Mouse (Mus musculus) embryonic facial prominence, embryonic 15.5 days (tissue): Measurements from ENCODE around the gene Mobp. TPM values are rescaled to one million over a fixed set of nuclear protein-coding genes. Genes with fewer than 3 reads are reported as not detected.
"Not testable (repeated sequence)": the region's sequence is repeated elsewhere in the genome, so short reads cannot be mapped to it uniquely, and the experiment has no call there.

ENCODE experiments used
- ATAC-seq: fragments of 200-750 bp; cut with Nextera tagmentation; 2 replicates; pipeline ENCODE4 v1.8.0; 2017; ENCODE audit warnings: low read depth, moderate TSS enrichment; ENCODE audit not compliant: insufficient number of reproducible peaks, low FRiP score, low TSS enrichment
- H3K27ac ChIP-seq: fragments of 300-500 bp; sonication (generic); replicated peaks from 2 replicates; pipeline ENCODE4 v1.5.1; 2015; ENCODE audit warnings: mild to moderate bottlenecking, inconsistent platforms
- H3K27me3 ChIP-seq: fragments of 300-500 bp; sonication (generic); 2 replicates; pipeline ENCODE4 v1.6.1; 2015; ENCODE audit warnings: inconsistent platforms
- H3K36me3 ChIP-seq: fragments of 300-500 bp; sonication (generic); 2 replicates; pipeline ENCODE4 v1.6.1; 2015; ENCODE audit warnings: mild to moderate bottlenecking, inconsistent platforms
- H3K4me1 ChIP-seq: fragments of 300-500 bp; sonication (generic); 2 replicates; pipeline ENCODE4 v1.6.1; 2015; ENCODE audit warnings: inconsistent platforms
- H3K4me2 ChIP-seq: fragments of 300-500 bp; sonication (generic); replicated peaks from 2 replicates; pipeline ENCODE4 v1.6.1; 2015; ENCODE audit warnings: mild to moderate bottlenecking, inconsistent platforms
- H3K4me3 ChIP-seq: fragments of 300-500 bp; sonication (generic); replicated peaks from 2 replicates; pipeline ENCODE4 v1.5.1; 2015; ENCODE audit warnings: mild to moderate bottlenecking, inconsistent platforms
- H3K9ac ChIP-seq: fragments of 300-500 bp; sonication (generic); 2 replicates; pipeline ENCODE4 v1.6.1; 2015; ENCODE audit warnings: inconsistent platforms
- H3K9me3 ChIP-seq: fragments of 300-500 bp; sonication (generic); replicated peaks from 2 replicates; pipeline ENCODE4 v1.6.1; 2016; ENCODE audit warnings: inconsistent platforms
- WGBS: fragments of 180-500 bp; shearing (Covaris S2); methylation state at CpG from one replicate; pipeline ENCODE4 v1.1.7; 2015; 5-methylcytosine and 5-hydroxymethylcytosine counted together
- polyA plus RNA-seq: library from polyadenylated mRNA; unstranded; fragments of >200 nt; fragmentation: Nextera tagmentation; extraction: Ambion mirVana; gene quantifications from 2 replicates; pipeline ENCODE4 v1.2.1, GENCODE M21; 2015

Mobp gene
- polyA plus RNA-seq: 0.40 and 0.56 TPM in 2 replicates

DNA sequence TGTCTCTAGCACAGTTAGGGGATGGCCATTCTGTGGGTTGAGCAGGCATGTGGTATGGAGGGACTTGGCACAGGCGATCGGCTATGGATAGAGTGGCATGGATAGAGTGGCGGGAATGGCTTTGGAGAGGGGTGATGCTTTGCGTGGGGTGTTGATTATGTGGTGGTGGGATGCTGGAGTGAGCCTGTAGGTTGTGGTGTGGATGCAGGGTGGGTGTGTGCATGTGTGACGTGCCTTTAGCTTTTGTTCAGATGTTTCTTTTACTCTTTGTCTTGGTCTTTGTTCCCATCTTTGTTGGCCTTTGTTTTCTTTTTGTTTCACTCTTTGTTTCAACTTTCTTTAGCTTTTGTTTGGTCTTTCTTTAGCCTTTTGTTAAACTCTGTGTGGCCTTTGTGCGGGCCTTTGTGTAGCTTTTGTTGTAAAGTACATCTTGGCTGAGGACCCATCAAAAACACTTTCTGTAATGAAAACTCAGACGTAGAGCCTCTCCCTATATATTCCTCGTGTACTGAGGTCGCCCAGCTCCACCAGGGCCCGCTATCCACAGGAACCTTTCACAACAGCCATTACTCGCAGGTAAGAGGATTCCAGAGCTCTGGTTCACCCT is at the start of gene Mobp:
TSS of gene Mobp (plus strand) at position 486 of the 607 bp plus-strand sequence.
- Histone ChIP-seq H3K4me3 (no peak within 1 kb of the TSS), H3K27me3 (no peaks in the 10 kb centered on the region), H3K9me3 (no peaks in the 10 kb centered on the region), H3K9ac (no peak within 1 kb of the TSS), H3K36me3 (no peaks in the 10 kb centered on the region), H3K4me2 (no peak within 1 kb of the TSS), H3K27ac (no peak within 1 kb of the TSS), H3K4me1 (no peaks in the 10 kb centered on the region)
- WGBS: 66% methylated on average over 11 of the region's 11 CpGs
- no peak for ATAC-seq

DNA sequence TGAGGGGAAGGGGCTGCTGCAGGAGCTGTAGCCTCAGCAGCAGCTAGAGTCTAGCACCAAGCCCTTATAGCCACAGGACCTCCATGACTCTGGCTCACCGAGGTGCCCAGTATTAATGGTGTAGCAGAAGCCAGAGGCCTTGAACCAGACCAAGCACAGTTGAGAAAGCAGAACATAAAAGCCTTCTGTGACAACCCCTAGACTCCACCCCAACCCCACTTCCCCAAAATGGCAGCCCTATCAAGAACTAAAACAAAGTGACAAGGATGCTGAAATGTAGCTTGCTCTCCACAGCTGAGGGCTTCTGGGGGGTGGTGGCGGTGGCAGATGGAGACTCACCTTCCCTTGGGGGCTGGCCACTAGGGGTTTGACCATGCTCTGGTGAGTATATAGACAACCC is 48.3 kb upstream of the Mobp start:
- H3K4me1 ChIP-seq: no peaks in the 10 kb centered on the region; the same call in 1 of the 2 replicates
- ATAC-seq: no peak
- no peaks in the 10 kb centered on the region for H3K9me3 ChIP-seq
- no peak overlapping the region for H3K27ac ChIP-seq
- H3K4me3 ChIP-seq: no peak overlapping the region
- 88% methylated on average over 2 of the region's 2 CpGs for WGBS
- H3K27me3 ChIP-seq: 0 out of 2 replicates have a peak, but pooled peaks cover 4% of the 10 kb centered on the region
- H3K9ac ChIP-seq: no peak overlapping the region
- H3K36me3 ChIP-seq: no peaks in the 10 kb centered on the region
- H3K4me2 ChIP-seq: no peak overlapping the region

DNA sequence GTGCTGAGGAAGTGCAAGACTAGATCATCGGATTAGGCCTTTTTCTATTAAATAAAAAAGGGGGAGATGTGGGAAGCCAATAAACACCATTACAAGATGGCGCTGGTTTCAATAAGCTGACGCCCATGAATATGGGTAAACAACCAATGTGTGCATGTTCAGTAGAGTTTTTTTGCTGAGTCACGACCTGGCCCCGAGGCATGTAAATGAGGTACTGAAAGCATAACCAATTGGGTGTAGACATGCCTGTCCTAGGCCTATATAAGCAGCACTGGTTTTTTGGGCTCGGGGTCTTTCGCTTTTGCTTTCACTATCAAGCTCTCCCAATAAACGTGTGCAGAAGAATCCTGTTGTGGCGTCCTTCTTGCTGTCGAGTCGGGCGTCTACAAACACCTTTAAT is 40.6 kb upstream of the Mobp start:
- H3K27ac ChIP-seq, H3K9ac ChIP-seq, H3K4me2 ChIP-seq, ATAC-seq, H3K4me1 ChIP-seq, H3K4me3 ChIP-seq, H3K9me3 ChIP-seq, H3K36me3 ChIP-seq, H3K27me3 ChIP-seq: not testable (repeated sequence)
- 94% methylated on average over 12 of the region's 12 CpGs for WGBS

DNA sequence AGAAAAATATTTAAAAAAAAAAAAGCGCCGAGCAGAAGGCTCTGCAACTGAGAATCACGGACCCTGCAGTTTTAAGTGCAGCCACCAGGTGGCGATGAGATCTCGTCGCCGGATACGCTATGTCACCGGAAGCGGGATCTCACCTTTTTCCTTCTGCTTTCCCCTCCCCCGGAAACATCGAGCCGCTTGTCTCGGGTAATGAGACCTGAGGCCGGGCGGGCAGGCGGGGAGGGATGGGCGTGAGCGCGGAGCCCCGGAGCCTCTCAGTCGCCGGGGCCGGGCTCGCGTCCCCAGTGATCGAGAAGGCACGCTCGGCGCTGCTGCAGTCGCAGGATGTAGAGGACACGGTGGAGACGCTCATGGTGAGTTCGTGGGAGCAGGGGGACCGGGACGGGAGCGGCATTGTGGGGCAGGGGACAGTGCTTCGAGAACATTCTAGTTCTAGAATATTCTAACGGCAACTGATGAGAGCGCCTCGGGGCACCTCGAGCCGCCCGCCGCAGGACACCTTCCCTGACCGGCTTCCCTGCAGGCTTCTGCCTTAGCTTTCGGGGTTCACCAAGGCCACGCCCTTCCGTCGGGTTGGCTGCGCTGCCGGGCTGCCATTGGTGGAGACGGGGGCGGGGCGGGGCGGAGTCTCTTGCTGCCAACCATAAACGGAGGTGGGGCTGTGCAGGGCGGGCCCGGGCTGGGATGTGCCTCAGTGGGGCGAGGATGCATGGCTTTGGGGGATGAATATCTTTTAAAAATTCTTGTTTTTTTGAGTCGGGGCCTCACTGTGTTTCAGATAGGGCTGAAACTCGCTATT is 39.1 kb upstream of the Mobp start, which contains the start of gene Slc25a38:
TSS of gene Slc25a38 (plus strand) at position 164 of the 808 bp plus-strand sequence.
- peak within 1 kb of the TSS; percentile 58 for H3K4me2 ChIP-seq
- H3K27ac ChIP-seq: peak within 1 kb of the TSS; percentile 96
- H3K9ac ChIP-seq: peak within 1 kb of the TSS; percentile 43
- H3K36me3 ChIP-seq: no peaks in the 10 kb centered on the region
- peak within 1 kb of the TSS; percentile 69 for H3K4me3 ChIP-seq
- H3K27me3 ChIP-seq: no peaks in the 10 kb centered on the region
- WGBS: under 1% methylated on average over 62 of the region's 62 CpGs
- H3K4me1 ChIP-seq: peaks cover 8% of the 10 kb centered on the region
- H3K9me3 ChIP-seq: no peaks in the 10 kb centered on the region
- ATAC-seq: peak; percentile 98

DNA sequence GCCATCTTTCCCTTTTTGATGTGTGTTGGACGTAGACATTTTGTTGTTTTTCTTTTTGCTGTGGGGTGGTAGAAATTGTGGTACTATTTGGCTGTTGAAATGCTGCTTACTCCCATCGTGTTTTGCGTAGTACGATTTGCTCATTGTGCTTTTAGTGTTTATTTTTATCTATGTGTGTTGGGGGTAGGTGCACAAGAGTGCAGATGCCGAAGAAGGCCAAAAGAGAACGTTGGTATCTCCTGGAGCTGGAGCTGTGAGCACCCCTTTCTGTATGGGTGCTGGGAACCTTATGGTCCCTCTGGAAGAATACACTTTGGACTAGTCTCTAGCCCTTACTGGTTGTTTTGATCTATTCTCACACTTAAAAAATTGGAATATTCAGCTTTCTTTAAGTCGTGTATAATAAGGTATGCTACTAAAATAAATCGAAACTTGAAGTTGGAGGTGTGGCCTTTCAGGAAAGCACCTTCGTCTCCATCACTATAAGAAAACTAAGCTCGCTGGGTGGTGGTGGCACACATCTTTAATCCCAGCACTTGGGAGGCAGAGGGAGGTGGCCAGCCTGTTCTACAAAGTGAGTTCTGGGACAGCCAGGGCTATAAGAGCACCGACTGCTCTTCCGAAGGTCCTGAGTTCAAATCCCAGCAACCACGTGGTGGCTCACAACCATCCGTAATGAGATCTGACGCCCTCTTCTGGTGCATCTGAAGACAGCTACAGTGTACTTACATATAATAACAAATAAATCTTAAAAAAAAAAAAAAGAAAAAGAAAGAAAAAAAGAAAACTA is 38.2 kb upstream of the Mobp start:
- Histone ChIP-seq H3K9ac (no peak overlapping the region; the same call in 1 of the 2 replicates), H3K36me3 (no peaks in the 10 kb centered on the region), H3K27me3 (no peaks in the 10 kb centered on the region), H3K9me3 (no peaks in the 10 kb centered on the region), H3K4me1 (peaks cover 8% of the 10 kb centered on the region), H3K27ac (peak overlapping the region; percentile 96), H3K4me2 (peak overlapping the region; percentile 58), H3K4me3 (peak overlapping the region; percentile 69)
- no peak for ATAC-seq
- WGBS: 77% methylated on average over 15 of the region's 15 CpGs

DNA sequence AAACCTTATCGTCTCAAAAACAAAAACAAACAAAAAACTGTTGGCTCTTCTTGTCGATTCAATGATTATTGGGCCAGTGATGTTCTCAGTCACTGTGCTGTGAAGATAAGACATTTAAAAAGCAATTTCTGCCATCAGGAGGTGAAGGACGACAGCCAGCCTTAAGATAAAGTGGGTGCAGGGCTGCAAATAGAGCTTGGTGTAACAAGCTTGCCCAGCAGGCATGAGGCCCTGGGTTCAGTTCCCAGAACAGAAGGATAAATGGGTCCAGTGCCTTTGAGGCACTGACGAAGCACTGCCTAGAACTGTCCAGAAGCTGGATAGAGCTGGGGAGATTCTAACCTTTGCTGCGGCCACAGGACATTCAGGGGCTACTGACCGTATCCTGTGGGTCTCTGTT is 37.0 kb upstream of the Mobp start:
- Histone ChIP-seq H3K27me3 (no peaks in the 10 kb centered on the region), H3K36me3 (peaks cover 3% of the 10 kb centered on the region), H3K4me3 (no peak overlapping the region), H3K27ac (no peak overlapping the region), H3K9ac (no peak overlapping the region), H3K4me1 (peaks cover 8% of the 10 kb centered on the region), H3K4me2 (no peak overlapping the region), H3K9me3 (no peaks in the 10 kb centered on the region)
- no peak for ATAC-seq
- 92% methylated on average over 6 of the region's 6 CpGs for WGBS

DNA sequence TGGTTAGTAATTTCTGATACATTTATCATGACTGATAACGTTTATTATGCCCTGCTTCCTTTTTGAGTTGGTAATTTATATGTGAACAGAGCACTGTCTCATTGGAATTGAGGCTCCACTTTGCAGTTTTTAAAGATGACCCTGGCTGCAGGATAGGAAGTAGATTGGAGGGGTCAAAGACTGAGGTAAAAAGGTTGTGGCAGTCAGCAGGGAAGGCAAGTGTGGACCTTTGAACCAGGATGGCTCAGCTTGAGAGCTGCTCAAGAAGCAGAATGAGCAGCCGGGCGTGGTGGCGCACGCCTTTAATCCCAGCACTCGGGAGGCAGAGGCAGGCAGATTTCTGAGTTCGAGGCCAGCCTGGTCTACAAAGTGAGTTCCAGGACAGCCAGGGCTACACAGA is 36.1 kb upstream of the Mobp start:
- no peak for ATAC-seq
- no peaks in the 10 kb centered on the region for H3K9me3 ChIP-seq
- no peak overlapping the region for H3K27ac ChIP-seq
- H3K4me3 ChIP-seq: no peak overlapping the region
- H3K4me1 ChIP-seq: peaks cover 8% of the 10 kb centered on the region
- no peaks in the 10 kb centered on the region for H3K27me3 ChIP-seq
- H3K4me2 ChIP-seq: no peak overlapping the region
- no peak overlapping the region for H3K9ac ChIP-seq
- H3K36me3 ChIP-seq: peaks cover 12% of the 10 kb centered on the region
- 94% methylated on average over 7 of the region's 7 CpGs for WGBS

DNA sequence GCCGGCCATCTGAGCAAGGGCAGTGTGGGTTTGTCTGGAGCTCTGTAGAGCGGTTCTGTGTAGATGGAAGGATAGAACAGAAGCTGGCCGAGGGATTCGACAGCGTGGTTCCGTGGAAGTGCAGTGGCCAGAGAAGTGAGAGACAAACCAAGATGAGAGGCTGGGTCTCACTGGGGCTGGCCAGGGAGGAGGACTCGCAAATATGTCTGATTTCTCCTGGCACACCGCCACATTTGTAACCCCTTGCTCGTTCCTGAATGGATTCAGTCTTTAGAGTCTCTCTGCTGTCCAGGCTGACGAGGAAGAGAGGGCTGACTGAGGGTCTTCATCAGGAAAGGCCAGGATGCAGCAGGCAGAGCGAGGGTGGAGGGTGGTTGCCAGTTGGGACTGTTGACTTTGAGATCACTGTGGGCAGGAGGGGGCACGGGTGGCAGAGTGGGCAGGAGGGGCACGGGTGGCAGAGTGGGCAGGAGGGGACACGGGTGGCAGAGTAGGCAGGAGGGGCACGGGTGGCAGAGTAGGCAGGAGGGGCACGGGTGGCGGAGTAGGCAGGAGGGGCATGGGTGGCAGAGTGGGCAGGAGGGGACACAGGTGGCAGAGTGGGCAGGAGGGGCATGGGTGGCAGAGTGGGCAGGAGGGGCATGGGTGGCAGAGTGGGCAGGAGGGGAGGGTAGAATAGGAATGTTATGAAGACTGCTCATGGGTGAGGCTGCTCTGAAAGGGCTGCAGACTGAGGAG is 35.3 kb upstream of the Mobp start:
- Histone ChIP-seq H3K4me3 (no peak overlapping the region), H3K9ac (no peak overlapping the region), H3K4me1 (peaks cover 8% of the 10 kb centered on the region), H3K4me2 (no peak overlapping the region), H3K27ac (no peak overlapping the region), H3K27me3 (no peaks in the 10 kb centered on the region), H3K9me3 (no peaks in the 10 kb centered on the region), H3K36me3 (peaks cover 15% of the 10 kb centered on the region)
- 89% methylated on average over 17 of the region's 17 CpGs for WGBS
- no peak for ATAC-seq

DNA sequence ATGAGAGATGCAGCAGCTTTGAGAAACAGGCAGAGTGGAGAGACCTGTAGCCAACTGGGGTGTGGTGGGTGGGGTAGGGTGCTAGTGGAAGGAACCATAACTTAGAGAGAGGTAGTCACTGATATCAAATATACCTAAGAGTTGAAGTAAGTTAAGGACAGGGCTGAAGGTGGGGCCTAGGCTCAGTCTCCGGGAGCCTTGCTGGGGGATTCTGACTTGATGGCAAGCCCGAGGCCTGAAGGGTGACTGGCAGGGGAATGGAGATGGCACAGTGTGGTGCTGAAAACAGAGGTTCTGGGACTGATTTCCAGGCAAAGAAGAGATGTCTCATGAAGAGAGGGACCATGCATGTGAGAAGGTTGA is 34.7 kb upstream of the Mobp start:
- H3K4me3 ChIP-seq: no peak overlapping the region
- H3K9me3 ChIP-seq: no peaks in the 10 kb centered on the region
- no peak overlapping the region for H3K4me2 ChIP-seq
- no peak overlapping the region for H3K27ac ChIP-seq
- ATAC-seq: no peak
- 88% methylated on average over 2 of the region's 2 CpGs for WGBS
- no peaks in the 10 kb centered on the region for H3K27me3 ChIP-seq
- H3K4me1 ChIP-seq: peaks cover 8% of the 10 kb centered on the region
- no peak overlapping the region for H3K9ac ChIP-seq
- peaks cover 18% of the 10 kb centered on the region for H3K36me3 ChIP-seq

DNA sequence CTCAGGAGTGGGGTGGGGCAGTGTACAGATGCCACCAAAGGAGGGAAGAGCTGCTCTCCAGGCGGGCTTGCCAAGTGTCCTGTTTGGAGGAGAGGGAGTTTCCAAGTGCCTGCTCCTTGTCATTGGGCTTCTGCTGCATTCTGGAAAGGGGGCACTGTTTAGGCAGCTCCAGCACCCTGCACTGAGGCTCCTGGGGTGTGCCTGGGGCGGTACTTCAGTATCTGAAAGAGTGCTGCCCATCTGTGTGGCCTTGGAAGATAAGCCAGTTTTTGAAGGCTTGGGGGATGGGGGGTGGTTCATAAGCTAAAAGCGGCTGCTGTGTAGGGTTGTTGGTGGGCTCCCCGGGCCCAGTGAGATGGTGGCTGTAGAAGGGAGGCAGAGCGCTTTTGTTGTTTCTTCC is 33.9 kb upstream of the Mobp start:
- H3K4me3 ChIP-seq: no peak overlapping the region
- no peaks in the 10 kb centered on the region for H3K9me3 ChIP-seq
- peak overlapping the region; percentile 35; the same call in 1 of the 2 replicates for H3K27ac ChIP-seq
- H3K36me3 ChIP-seq: peaks cover 25% of the 10 kb centered on the region
- no peak overlapping the region for H3K4me2 ChIP-seq
- no peak for ATAC-seq
- WGBS: 80% methylated on average over 5 of the region's 5 CpGs
- H3K27me3 ChIP-seq: no peaks in the 10 kb centered on the region
- peaks cover 8% of the 10 kb centered on the region for H3K4me1 ChIP-seq
- H3K9ac ChIP-seq: no peak overlapping the region
